Mouse (Mus musculus) heart, embryonic 11.5 days (tissue): ENCODE measurements around the gene Hivep3. TPM values are rescaled to one million over a fixed set of nuclear protein-coding genes. Genes with fewer than 3 reads are reported as not detected.

Source experiments
- ATAC-seq: fragments of 200-750 bp; cut with Nextera tagmentation; replicated peaks from 2 replicates; pipeline ENCODE4 v1.8.0; 2017; ENCODE audit warnings: moderate library complexity; ENCODE audit not compliant: insufficient number of reproducible peaks, low FRiP score, low TSS enrichment
- H3K27ac ChIP-seq: fragments of 300-500 bp; sonication (generic); 2 replicates; pipeline ENCODE4 v1.5.1; 2014; ENCODE audit warnings: mild to moderate bottlenecking, low read depth, low read length
- H3K27me3 ChIP-seq: fragments of 300-500 bp; sonication (generic); 2 replicates; pipeline ENCODE4 v1.6.1; 2014; ENCODE audit warnings: mild to moderate bottlenecking, low read length, mixed read lengths; ENCODE audit not compliant: control insufficient read depth, insufficient read depth
- H3K36me3 ChIP-seq: fragments of 300-500 bp; sonication (generic); 2 replicates; pipeline ENCODE4 v1.6.1; 2014; ENCODE audit warnings: mild to moderate bottlenecking, low read length, moderate library complexity, mixed read lengths; ENCODE audit not compliant: control insufficient read depth, insufficient read depth
- H3K4me1 ChIP-seq: fragments of 300-500 bp; sonication (generic); 2 replicates; pipeline ENCODE4 v1.6.1; 2014; ENCODE audit warnings: low read length; ENCODE audit not compliant: control insufficient read depth, insufficient read depth
- H3K4me2 ChIP-seq: fragments of 300-500 bp; sonication (generic); 2 replicates; pipeline ENCODE4 v1.6.1; 2014; ENCODE audit warnings: mild to moderate bottlenecking, moderate library complexity
- H3K4me3 ChIP-seq: fragments of 300-500 bp; sonication (generic); 2 replicates; pipeline ENCODE4 v1.5.1; 2014; ENCODE audit warnings: low read depth, low read length
- H3K9ac ChIP-seq: fragments of 300-500 bp; sonication (generic); 2 replicates; pipeline ENCODE4 v1.6.1; 2014; ENCODE audit warnings: mild to moderate bottlenecking, low read depth, low read length, moderate library complexity
- H3K9me3 ChIP-seq: fragments of 300-500 bp; sonication (generic); replicated peaks from 2 replicates; pipeline ENCODE4 v1.6.1; 2016; ENCODE audit warnings: low read length; ENCODE audit not compliant: control insufficient read depth
- WGBS: fragments of 180-500 bp; shearing (Covaris S2); extraction: QIAGEN DNeasy Blood & Tissue Kit; methylation state at CpG from one replicate; pipeline ENCODE4 v1.1.7; 2014; ENCODE audit not compliant: insufficient replicate concordance; 5-methylcytosine and 5-hydroxymethylcytosine counted together
- polyA plus RNA-seq: library from polyadenylated mRNA; unstranded; fragments of >200 nt; fragmentation: Nextera tagmentation; extraction: Ambion mirVana; gene quantifications from 2 replicates; pipeline ENCODE4 v1.2.1, GENCODE M21; 2014

Gene Hivep3
- polyA plus RNA-seq, 1 experiment from 2014 or later = 4.8 TPM

DNA sequence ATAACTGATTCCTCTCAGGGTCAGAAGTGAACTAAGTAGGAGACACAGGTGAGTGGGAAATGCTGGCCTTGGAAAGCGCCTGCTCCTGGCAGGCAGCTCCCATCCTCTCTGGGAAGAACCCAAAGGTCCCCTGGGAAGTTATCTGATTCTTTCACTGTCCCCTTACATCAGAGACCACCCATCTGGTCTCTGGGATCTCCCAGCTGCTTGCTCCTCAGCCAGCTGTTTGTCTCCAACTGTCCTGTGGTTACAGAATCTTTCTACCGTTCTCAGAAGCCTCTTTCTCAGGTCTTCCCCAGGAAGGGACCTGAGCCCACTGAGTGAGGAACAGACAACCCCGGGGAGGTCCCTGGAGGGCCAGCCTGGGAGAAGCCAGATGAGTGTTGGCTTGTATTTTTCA, 288.8 kb downstream of the Hivep3 start:
- Histone ChIP-seq H3K9ac (no peak overlapping the region), H3K4me2 (no peak overlapping the region), H3K27me3 (0 out of 2 replicates have a peak, but pooled peaks cover 2% of the 10 kb centered on the region), H3K36me3 (no peaks in the 10 kb centered on the region), H3K4me3 (no peak overlapping the region), H3K9me3 (no peaks in the 10 kb centered on the region), H3K27ac (no peak overlapping the region), H3K4me1 (no peaks in the 10 kb centered on the region)
- 47% methylated on average over 3 of the region's 3 CpGs for WGBS
- ATAC-seq = no peak

DNA sequence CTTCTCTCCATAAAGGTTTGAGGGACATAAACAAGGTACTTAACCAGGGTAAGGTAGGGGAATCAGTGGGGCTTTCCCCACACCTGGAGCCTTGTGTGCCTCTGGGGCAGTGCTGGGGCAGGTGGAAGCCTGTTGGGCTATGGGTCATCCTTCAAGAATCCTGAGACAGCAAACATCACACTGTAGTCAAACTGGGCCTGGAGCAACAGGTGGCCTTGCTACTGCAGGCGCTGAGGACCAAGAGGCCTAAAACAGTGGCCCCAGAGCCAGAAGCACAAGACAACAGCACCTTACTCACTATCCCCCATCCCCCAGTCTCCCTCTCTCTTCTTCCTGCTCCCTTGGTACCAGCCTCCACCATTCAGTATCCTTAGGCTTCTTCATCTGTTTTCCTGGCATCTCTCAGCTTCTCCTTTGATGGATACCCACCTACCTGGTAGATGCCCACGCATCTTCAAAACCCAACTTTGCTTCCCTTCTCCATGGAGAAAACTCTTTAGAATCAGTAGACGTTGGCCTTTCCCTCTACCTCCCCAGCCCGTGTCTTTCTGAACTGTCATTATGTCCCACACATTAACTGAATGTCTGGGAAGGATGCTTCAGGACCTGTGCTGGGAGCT, 289.7 kb downstream of the Hivep3 start:
- H3K9ac ChIP-seq = no peak overlapping the region
- H3K4me2 ChIP-seq = no peak overlapping the region
- H3K27ac ChIP-seq = no peak overlapping the region
- H3K4me1 ChIP-seq = no peaks in the 10 kb centered on the region
- H3K9me3 ChIP-seq = no peaks in the 10 kb centered on the region
- 0 out of 2 replicates have a peak, but pooled peaks cover 2% of the 10 kb centered on the region for H3K27me3 ChIP-seq
- ATAC-seq = no peak
- no peaks in the 10 kb centered on the region for H3K36me3 ChIP-seq
- H3K4me3 ChIP-seq = no peak overlapping the region
- 84% methylated on average over 4 of the region's 4 CpGs for WGBS

DNA sequence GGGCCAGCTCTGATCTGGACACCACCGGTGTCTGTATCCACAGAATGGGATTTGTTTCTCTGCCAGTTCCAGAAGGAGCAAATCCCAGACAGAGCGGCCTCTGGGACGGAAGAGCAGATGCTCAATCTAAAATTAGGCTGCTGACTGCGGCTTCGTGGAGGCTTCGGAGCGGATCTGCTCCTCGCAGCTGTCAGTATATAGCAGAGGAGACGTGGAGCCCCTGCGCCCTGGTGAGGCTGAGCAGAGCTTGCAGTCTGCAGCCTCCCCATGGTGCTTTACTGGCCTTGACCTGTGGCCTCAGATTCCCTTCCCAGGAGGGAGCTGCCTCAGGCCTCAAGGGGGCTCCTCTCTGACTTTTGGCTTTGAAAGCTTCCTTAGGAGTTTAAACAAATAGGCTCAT, 290.5 kb downstream of the Hivep3 start:
- Histone ChIP-seq H3K36me3 (no peaks in the 10 kb centered on the region), H3K27ac (no peak overlapping the region), H3K4me3 (no peak overlapping the region), H3K4me2 (no peak overlapping the region), H3K9me3 (no peaks in the 10 kb centered on the region), H3K4me1 (no peaks in the 10 kb centered on the region), H3K27me3 (0 out of 2 replicates have a peak, but pooled peaks cover 2% of the 10 kb centered on the region), H3K9ac (no peak overlapping the region)
- no peak for ATAC-seq
- 49% methylated on average over 10 of the region's 10 CpGs for WGBS

DNA sequence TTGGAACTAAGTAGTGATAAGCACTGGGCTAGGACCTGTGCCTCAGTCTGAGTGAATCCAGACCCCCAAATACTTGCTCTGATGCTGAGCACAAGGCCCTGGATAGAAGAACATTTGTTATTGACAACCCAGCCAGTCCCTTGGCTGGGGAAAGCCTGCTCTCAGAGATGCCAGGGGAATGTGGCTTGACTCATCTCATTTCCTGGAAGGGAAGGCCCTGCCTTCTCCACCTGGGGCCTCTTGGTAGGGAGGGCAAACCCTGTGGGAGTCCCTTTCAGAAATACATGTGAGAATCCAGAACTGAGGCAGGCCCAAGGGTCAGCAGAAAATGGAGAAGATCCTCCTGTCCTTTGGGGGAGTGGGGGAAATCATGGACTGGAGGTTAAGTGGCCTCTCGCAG, 294.1 kb downstream of the Hivep3 start:
- Histone ChIP-seq H3K4me1 (no peaks in the 10 kb centered on the region), H3K27me3 (0 out of 2 replicates have a peak, but pooled peaks cover 2% of the 10 kb centered on the region), H3K27ac (no peak overlapping the region), H3K4me2 (no peak overlapping the region), H3K9ac (no peak overlapping the region), H3K36me3 (no peaks in the 10 kb centered on the region), H3K9me3 (no peaks in the 10 kb centered on the region), H3K4me3 (no peak overlapping the region)
- no peak for ATAC-seq
- WGBS = 74% methylated on average over 1 of the region's 1 CpGs

DNA sequence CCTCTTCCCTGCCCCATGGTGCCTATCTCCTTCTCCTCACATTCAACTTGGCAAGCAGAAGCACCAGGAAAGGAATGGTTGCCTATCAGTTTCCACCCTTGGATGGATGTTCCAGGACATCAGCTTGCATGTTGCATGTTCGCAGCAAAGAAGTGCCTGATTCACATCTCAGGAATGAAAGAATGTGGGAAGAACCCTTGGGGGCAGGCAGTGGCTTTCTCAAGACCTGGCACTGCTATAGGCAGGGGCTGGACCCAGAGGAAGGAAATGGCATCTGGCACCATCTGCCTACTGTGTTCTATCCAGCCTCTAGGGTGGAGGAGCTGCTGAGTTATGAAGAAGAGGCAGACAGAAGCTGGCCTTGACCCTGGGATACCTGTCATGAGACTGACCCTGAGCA, 296.4 kb downstream of the Hivep3 start:
- peaks cover 18% of the 10 kb centered on the region for H3K27me3 ChIP-seq
- no peaks in the 10 kb centered on the region for H3K9me3 ChIP-seq
- no peak overlapping the region for H3K9ac ChIP-seq
- H3K4me1 ChIP-seq = peaks cover 3% of the 10 kb centered on the region; the same call in 1 of the 2 replicates
- 68% methylated on average over 1 of the region's 1 CpGs for WGBS
- ATAC-seq = no peak
- H3K36me3 ChIP-seq = no peaks in the 10 kb centered on the region
- no peak overlapping the region for H3K4me2 ChIP-seq
- H3K4me3 ChIP-seq = no peak overlapping the region
- H3K27ac ChIP-seq = no peak overlapping the region

DNA sequence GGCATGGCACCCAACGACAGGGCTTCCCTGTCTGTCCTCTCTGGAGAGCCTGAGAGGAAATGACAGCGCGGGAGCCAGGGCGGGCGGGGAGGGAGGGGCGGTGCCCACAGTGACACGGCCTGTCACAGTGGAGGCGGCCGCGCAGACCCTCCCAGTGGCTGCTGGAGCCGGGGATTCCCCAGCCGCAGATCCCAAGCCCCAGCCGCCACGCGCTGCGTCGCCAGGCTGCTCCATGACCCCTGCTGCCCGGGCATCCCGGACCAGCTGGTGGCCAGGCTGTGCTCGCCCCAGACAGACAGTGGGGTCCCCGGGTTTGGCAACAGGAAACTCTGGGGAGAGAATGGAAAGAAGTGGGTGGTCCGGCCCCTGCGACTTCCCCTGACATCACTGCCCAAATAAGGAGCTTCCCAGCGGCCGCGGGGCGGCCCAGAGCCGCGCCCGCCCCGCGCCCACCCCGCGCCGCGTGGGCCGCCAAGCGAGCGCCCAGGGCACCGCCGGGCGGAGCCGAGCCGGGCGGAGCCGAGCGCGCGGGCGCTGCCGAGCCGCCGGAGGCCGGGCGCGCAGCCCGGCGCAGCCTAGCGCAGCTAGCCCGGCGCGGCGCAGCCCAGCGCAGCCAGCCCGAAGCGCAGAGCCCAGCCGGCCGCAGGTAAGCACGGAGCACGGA, 298.9 kb downstream of the Hivep3 start:
- ATAC-seq = peak; percentile 64

DNA sequence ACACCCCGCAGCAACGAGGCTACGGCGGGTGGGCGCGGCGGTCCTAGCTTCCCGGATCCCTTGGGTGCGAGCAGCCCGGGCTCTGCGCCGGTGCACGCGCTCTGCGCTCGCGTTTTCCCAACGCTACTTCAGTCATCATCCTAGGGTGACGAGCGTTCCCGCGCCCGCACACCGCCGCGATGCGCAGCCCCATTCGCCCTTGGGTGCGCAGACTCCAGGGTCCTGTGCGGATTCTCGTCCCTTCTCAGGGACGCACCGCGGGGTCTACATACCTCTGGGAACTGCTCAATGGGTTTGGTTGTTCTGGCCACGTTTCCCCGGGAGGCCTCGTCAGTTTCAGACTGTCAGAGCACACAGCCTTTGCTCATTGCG, 299.4 kb downstream of the Hivep3 start:
- no peaks in the 10 kb centered on the region for H3K9me3 ChIP-seq
- ATAC-seq = 0 out of 2 replicates have a peak, but pooled peaks have one; percentile 12
- WGBS = 0% methylated on average over 35 of the region's 38 CpGs
- H3K4me2 ChIP-seq = peak overlapping the region; percentile 99
- no peaks in the 10 kb centered on the region for H3K36me3 ChIP-seq
- peak overlapping the region; percentile 72; the same call in 1 of the 2 replicates for H3K9ac ChIP-seq
- no peak overlapping the region for H3K27ac ChIP-seq
- H3K4me3 ChIP-seq = peak overlapping the region; percentile 64
- H3K4me1 ChIP-seq = peaks cover 3% of the 10 kb centered on the region; the same call in 1 of the 2 replicates
- peaks cover 38% of the 10 kb centered on the region for H3K27me3 ChIP-seq

More for the DNA sequence above, 298.9 kb downstream of the Hivep3 start:
- Histone ChIP-seq H3K9me3 (no peaks in the 10 kb centered on the region), H3K27me3 (peaks cover 38% of the 10 kb centered on the region), H3K4me3 (peak overlapping the region; percentile 64), H3K4me2 (peak overlapping the region; percentile 99), H3K4me1 (peaks cover 3% of the 10 kb centered on the region; the same call in 1 of the 2 replicates), H3K27ac (no peak overlapping the region), H3K9ac (peak overlapping the region; percentile 72; the same call in 1 of the 2 replicates), H3K36me3 (no peaks in the 10 kb centered on the region)
- WGBS = 1% methylated on average over 58 of the region's 70 CpGs

DNA sequence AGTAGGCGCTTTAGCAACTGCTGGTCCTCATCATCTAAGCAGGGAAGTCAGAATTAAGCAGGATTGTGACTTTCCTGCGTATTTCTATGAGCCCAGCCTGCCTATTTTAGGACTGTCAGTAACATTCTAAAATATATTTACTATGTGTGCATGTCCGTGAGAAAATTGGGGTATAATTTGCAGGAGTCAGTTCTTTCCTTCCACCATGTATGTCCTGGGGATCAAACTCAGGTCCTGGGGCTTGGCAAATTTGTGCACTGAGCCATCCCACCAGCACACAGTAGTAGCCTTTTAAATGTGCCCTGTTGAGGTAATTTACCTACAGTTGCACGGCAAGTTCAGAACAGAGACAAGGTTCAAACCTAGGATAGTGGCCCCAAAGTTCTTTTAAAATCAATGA, 302.7 kb downstream of the Hivep3 start:
- H3K4me3 ChIP-seq = no peak overlapping the region
- H3K4me2 ChIP-seq = no peak overlapping the region
- no peaks in the 10 kb centered on the region for H3K9me3 ChIP-seq
- H3K27me3 ChIP-seq = peaks cover 40% of the 10 kb centered on the region
- H3K4me1 ChIP-seq = peaks cover 3% of the 10 kb centered on the region; the same call in 1 of the 2 replicates
- 75% methylated on average over 4 of the region's 4 CpGs for WGBS
- no peaks in the 10 kb centered on the region for H3K36me3 ChIP-seq
- no peak overlapping the region for H3K27ac ChIP-seq
- no peak for ATAC-seq
- H3K9ac ChIP-seq = no peak overlapping the region
